Mouse (Mus musculus) hindbrain, embryonic 16.5 days (tissue): ENCODE data around the gene Cenpu. TPM values are rescaled to one million over a fixed set of nuclear protein-coding genes. Genes with fewer than 3 reads are reported as not detected.

Experiments
- polyA plus RNA-seq: library from polyadenylated mRNA; unstranded; fragments of >200 nt; fragmentation: Nextera tagmentation; extraction: Ambion mirVana; gene quantifications from 2 replicates; pipeline ENCODE4 v1.2.1, GENCODE M21; 2015

Cenpu gene
- polyA plus RNA-seq, 1 experiment from 2014 or later = 7.4 TPM

Other genes starting within 250 kb of the Cenpu start
- 19.5 and 22.1 TPM in 2 replicates for gene Acsl1, start 81.0 kb upstream of the Cenpu start, polyA plus RNA-seq
- 6.5 and 9.3 TPM in 2 replicates for gene Primpol, start 65.2 kb downstream of the Cenpu start, polyA plus RNA-seq
- 213 and 225 TPM in 2 replicates for gene Casp3, start 65.3 kb downstream of the Cenpu start, polyA plus RNA-seq
- 11.1 TPM in 2 replicates for gene Irf2, start 187.7 kb downstream of the Cenpu start, polyA plus RNA-seq